Mouse (Mus musculus): ENCODE measurements at regions not wholly inside any gene's neighbourhood (a gene's known extent, or its start where the extent isn't known, plus 50 kb on each side); places are given as distances from the start of the nearest gene placed in this dataset.
A peak's percentile ranks its signal among the peaks of the same experiment; 100 is the strongest.

GRCm38 (mm10) chr13:44375476-44376159 is 353.7 kb upstream of the Jarid2 start:
- no peaks in the 10 kb centered on the region for H3K27me3 ChIP-seq (ENCODE audit: control insufficient read depth, insufficient read depth, low read length)
- TF ChIP-seq CTCF (IDR thresholded peaks at IDR 0.05; ENCODE audit: low read depth) (no peak), EP300 (optimal IDR thresholded peaks at IDR 0.05) (no peak)
- no peaks in the 10 kb centered on the region for H3K4me1 ChIP-seq (replicated peaks; ENCODE audit: control insufficient read depth, insufficient read depth)
- H3K4me2 ChIP-seq (replicated peaks; ENCODE audit: low read depth) = no peak overlapping the region
- WGBS = 66% methylated on average over 13 of the region's 13 CpGs
- ATAC-seq (ENCODE audit: low FRiP score, low TSS enrichment) (no peak), DNase-seq (ENCODE audit: low spot score) (no peak)
- no peak overlapping the region for H3K4me3 ChIP-seq (ENCODE audit: low read depth, low read length)
- H3K9ac ChIP-seq (ENCODE audit: low read length) = no peak overlapping the region
- no peaks in the 10 kb centered on the region for H3K36me3 ChIP-seq (ENCODE audit: control insufficient read depth, insufficient read depth, low read length)
- H3K9me3 ChIP-seq (ENCODE audit: control insufficient read depth, low read length) = no peaks in the 10 kb centered on the region
- no peak overlapping the region for H3K27ac ChIP-seq (replicated peaks)

GRCm38 (mm10) chr13:44376160-44376488 is 353.1 kb upstream of the Jarid2 start:
- 44% methylated on average over 3 of the region's 3 CpGs for WGBS

DNA sequence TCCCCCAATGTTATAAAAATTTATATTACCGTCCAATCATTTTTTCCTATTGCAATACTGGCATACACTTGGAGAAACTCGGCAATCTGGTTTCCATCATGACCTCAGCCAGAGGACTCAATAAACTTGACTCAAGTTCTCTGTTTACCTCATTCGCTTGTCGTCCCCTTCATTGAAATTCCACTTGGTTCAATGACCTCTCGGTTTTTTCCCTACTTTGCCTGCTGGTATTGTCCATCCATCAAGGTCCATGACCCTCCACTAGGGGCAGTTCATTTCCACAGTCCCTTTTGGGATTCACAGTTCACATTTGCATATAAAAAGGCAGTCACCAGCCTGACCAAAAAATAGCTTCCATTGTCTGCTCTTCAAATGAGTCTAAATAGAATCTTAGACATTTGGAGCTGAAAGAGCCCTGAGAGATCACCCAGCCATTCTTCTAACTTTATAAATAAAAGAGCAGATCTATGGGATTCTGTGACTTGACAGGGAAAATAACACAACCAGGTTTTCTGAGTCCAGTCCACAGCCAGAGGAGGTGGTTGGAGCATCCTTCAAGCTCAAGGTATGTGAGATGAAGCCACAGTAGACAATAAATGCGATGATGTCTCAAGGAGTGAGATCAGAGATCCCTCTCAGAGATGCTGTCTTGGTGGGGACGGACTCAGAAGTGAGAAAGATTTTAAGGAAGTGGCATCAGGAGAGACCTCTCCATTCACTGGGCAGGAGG is 347.4 kb upstream of the Jarid2 start:
- 67% methylated on average over 7 of the region's 7 CpGs for WGBS
- no peaks in the 10 kb centered on the region for H3K9me3 ChIP-seq (ENCODE audit: control insufficient read depth, low read length)
- no peaks in the 10 kb centered on the region for H3K36me3 ChIP-seq (ENCODE audit: control insufficient read depth, insufficient read depth, low read length)
- DNase-seq (ENCODE audit: low spot score) = no peak
- H3K9ac ChIP-seq (ENCODE audit: low read length) = no peak overlapping the region
- TF ChIP-seq CTCF (IDR thresholded peaks at IDR 0.05; ENCODE audit: low read depth) (peak; percentile 49), EP300 (optimal IDR thresholded peaks at IDR 0.05) (no peak)
- H3K27me3 ChIP-seq (ENCODE audit: control insufficient read depth, insufficient read depth, low read length) = no peaks in the 10 kb centered on the region
- H3K4me3 ChIP-seq (ENCODE audit: low read depth, low read length) = no peak overlapping the region
- H3K4me1 ChIP-seq (replicated peaks; ENCODE audit: control insufficient read depth, insufficient read depth) = no peaks in the 10 kb centered on the region
- no peak for ATAC-seq (ENCODE audit: low FRiP score, low TSS enrichment)
- no peak overlapping the region for H3K27ac ChIP-seq (replicated peaks)
- H3K4me2 ChIP-seq (replicated peaks; ENCODE audit: low read depth) = no peak overlapping the region

More at GRCm38 (mm10) chr13:44376160-44376488, 353.1 kb upstream of the Jarid2 start:
- Histone ChIP-seq H3K4me2 (replicated peaks; ENCODE audit: low read depth) (no peak overlapping the region), H3K4me1 (replicated peaks; ENCODE audit: control insufficient read depth, insufficient read depth) (no peaks in the 10 kb centered on the region), H3K9ac (ENCODE audit: low read length) (no peak overlapping the region), H3K27ac (replicated peaks) (no peak overlapping the region), H3K27me3 (ENCODE audit: control insufficient read depth, insufficient read depth, low read length) (no peaks in the 10 kb centered on the region), H3K36me3 (ENCODE audit: control insufficient read depth, insufficient read depth, low read length) (no peaks in the 10 kb centered on the region), H3K4me3 (ENCODE audit: low read depth, low read length) (no peak overlapping the region), H3K9me3 (ENCODE audit: control insufficient read depth, low read length) (no peaks in the 10 kb centered on the region)
- ATAC-seq (ENCODE audit: low FRiP score, low TSS enrichment) = no peak
- TF ChIP-seq CTCF (IDR thresholded peaks at IDR 0.05; ENCODE audit: low read depth) (no peak), EP300 (optimal IDR thresholded peaks at IDR 0.05) (no peak)
- no peak for DNase-seq (ENCODE audit: low spot score)

- Histone ChIP-seq H3K4me2 (replicated peaks; ENCODE audit: low read depth) (no peak overlapping the region), H3K4me3 (ENCODE audit: low read depth, low read length) (no peak overlapping the region), H3K9me3 (ENCODE audit: control insufficient read depth, low read length) (no peaks in the 10 kb centered on the region), H3K27me3 (ENCODE audit: control insufficient read depth, insufficient read depth, low read length) (no peaks in the 10 kb centered on the region), H3K4me1 (replicated peaks; ENCODE audit: control insufficient read depth, insufficient read depth) (no peaks in the 10 kb centered on the region), H3K9ac (ENCODE audit: low read length) (no peak overlapping the region), H3K27ac (replicated peaks) (no peak overlapping the region), H3K36me3 (ENCODE audit: control insufficient read depth, insufficient read depth, low read length) (no peaks in the 10 kb centered on the region)
- no peak for TF ChIP-seq CTCF (IDR thresholded peaks at IDR 0.05; ENCODE audit: low read depth)
- TF ChIP-seq EP300 (optimal IDR thresholded peaks at IDR 0.05) = no peak
- DNase-seq (ENCODE audit: low spot score) (no peak), ATAC-seq (ENCODE audit: low FRiP score, low TSS enrichment) (no peak)
- 68% methylated on average over 11 of the region's 11 CpGs for WGBS
These were observed 346.0 kb upstream of the Jarid2 start for GRCm38 (mm10) chr13:44383322-44383721.

DNA sequence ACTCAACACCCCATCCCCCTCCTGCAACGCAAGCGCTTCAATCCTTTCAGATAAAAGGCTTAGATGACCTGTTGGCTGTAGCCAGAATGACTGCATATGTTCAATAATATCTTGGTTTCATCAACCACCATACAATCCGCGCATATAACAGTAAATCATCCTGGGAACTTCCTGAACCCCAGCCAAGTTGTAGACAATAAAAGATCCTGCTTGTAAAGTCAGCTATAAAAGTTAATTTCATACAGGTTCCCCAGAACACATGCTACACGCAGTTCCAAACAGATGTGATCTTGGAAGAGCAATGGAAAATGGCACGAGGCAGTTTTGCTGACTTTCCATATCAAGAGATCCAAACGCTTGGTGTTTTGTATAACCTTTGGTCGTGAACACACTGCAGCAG is 342.5 kb upstream of the Jarid2 start:
- Histone ChIP-seq H3K27me3 (ENCODE audit: control insufficient read depth, insufficient read depth, low read length) (no peaks in the 10 kb centered on the region), H3K4me2 (replicated peaks; ENCODE audit: low read depth) (no peak overlapping the region), H3K4me1 (replicated peaks; ENCODE audit: control insufficient read depth, insufficient read depth) (no peaks in the 10 kb centered on the region), H3K9me3 (ENCODE audit: control insufficient read depth, low read length) (no peaks in the 10 kb centered on the region), H3K9ac (ENCODE audit: low read length) (no peak overlapping the region), H3K27ac (replicated peaks) (no peak overlapping the region), H3K4me3 (ENCODE audit: low read depth, low read length) (no peak overlapping the region), H3K36me3 (ENCODE audit: control insufficient read depth, insufficient read depth, low read length) (no peaks in the 10 kb centered on the region)
- TF ChIP-seq CTCF (IDR thresholded peaks at IDR 0.05; ENCODE audit: low read depth) (no peak), EP300 (optimal IDR thresholded peaks at IDR 0.05) (no peak)
- DNase-seq (ENCODE audit: low spot score) (no peak), ATAC-seq (ENCODE audit: low FRiP score, low TSS enrichment) (no peak)
- 61% methylated on average over 8 of the region's 8 CpGs for WGBS

GRCm38 (mm10) chr13:44389696-44390095 is 339.6 kb upstream of the Jarid2 start:
- DNase-seq (ENCODE audit: low spot score) = no peak
- WGBS = 89% methylated on average over 5 of the region's 5 CpGs
- Histone ChIP-seq H3K4me2 (replicated peaks; ENCODE audit: low read depth) (no peak overlapping the region), H3K4me1 (replicated peaks; ENCODE audit: control insufficient read depth, insufficient read depth) (no peaks in the 10 kb centered on the region), H3K9ac (ENCODE audit: low read length) (no peak overlapping the region), H3K27me3 (ENCODE audit: control insufficient read depth, insufficient read depth, low read length) (no peaks in the 10 kb centered on the region), H3K4me3 (ENCODE audit: low read depth, low read length) (no peak overlapping the region), H3K36me3 (ENCODE audit: control insufficient read depth, insufficient read depth, low read length) (no peaks in the 10 kb centered on the region), H3K27ac (replicated peaks) (no peak overlapping the region), H3K9me3 (ENCODE audit: control insufficient read depth, low read length) (no peaks in the 10 kb centered on the region)
- no peak for ATAC-seq (ENCODE audit: low FRiP score, low TSS enrichment)
- TF ChIP-seq CTCF (IDR thresholded peaks at IDR 0.05; ENCODE audit: low read depth) (no peak), EP300 (optimal IDR thresholded peaks at IDR 0.05) (no peak)

Measured in stomach, postnatal 0 days (tissue).